Mouse (Mus musculus) thymus, adult 2 months (tissue): ENCODE results near the gene Ptgr2. TPM values are rescaled to one million over a fixed set of nuclear protein-coding genes. Genes with fewer than 3 reads are reported as not detected.
"Not testable (repeated sequence)": the region's sequence is repeated elsewhere in the genome, so short reads cannot be mapped to it uniquely, and the experiment has no call there.

Experiments used
- DNase-seq: peaks from one replicate; pipeline ENCODE4 v3.0.0; 2021
- H3K27ac ChIP-seq: fragments of 200-500 bp; 2 replicates; pipeline ENCODE4 v1.5.1; 2012; ENCODE audit warnings: low read length, control low read depth; ENCODE audit not compliant: control insufficient read depth, insufficient read depth
- H3K27me3 ChIP-seq: fragments of 200-500 bp; 2 replicates; pipeline ENCODE4 v1.6.1; 2012; ENCODE audit warnings: mild to moderate bottlenecking, low read length, moderate library complexity, mixed read lengths; ENCODE audit not compliant: control insufficient read depth, insufficient read depth
- H3K36me3 ChIP-seq: fragments of 200-500 bp; 2 replicates; pipeline ENCODE4 v1.6.1; 2012; ENCODE audit warnings: mild to moderate bottlenecking, low read length, moderate library complexity; ENCODE audit not compliant: control insufficient read depth, insufficient read depth
- H3K4me1 ChIP-seq: fragments of 200-500 bp; replicated peaks from 2 replicates; pipeline ENCODE4 v1.6.1; 2012; ENCODE audit warnings: low read length; ENCODE audit not compliant: control insufficient read depth, insufficient read depth
- H3K4me3 ChIP-seq: fragments of 200-500 bp; 2 replicates; pipeline ENCODE4 v1.5.1; 2012; ENCODE audit warnings: mild to moderate bottlenecking, low read length, control low read depth, moderate library complexity; ENCODE audit not compliant: control insufficient read depth, insufficient read depth
- CTCF ChIP-seq: fragments of 200-500 bp; IDR thresholded peaks from 2 replicates; pipeline ENCODE4 v1.5.1; 2012; ENCODE audit warnings: mild to moderate bottlenecking, control low read depth, low read length, moderate library complexity, borderline replicate concordance; ENCODE audit not compliant: control insufficient read depth, poor library complexity, insufficient read depth; ENCODE audit errors: extremely low read depth
- POLR2A ChIP-seq: fragments of 200-500 bp; IDR thresholded peaks from 2 replicates; pipeline ENCODE4 v1.6.1; 2012; ENCODE audit warnings: mild to moderate bottlenecking, low read length, control low read depth, moderate library complexity; ENCODE audit not compliant: control insufficient read depth, poor library complexity, insufficient read depth; ENCODE audit errors: extremely low read depth
- WGBS: fragments of 180-500 bp; shearing (Covaris S2); methylation state at CpG from one replicate; pipeline ENCODE4 v1.1.7; 2018; 5-methylcytosine and 5-hydroxymethylcytosine counted together
- polyA plus RNA-seq: library from polyadenylated mRNA; depleted of rRNA; stranded (reverse); fragments of >200 nt; gene quantifications from 2 replicates; pipeline ENCODE4 v1.2.3, GENCODE M21; 2012

Gene Ptgr2
- polyA plus RNA-seq, 1 experiment = 8.1 TPM

- H3K36me3 ChIP-seq = peaks cover 60% of the 10 kb centered on the region
These were observed 42.1 kb downstream of the Ptgr2 start for GRCm38 (mm10) chr12:84327111-84327512.

GRCm38 (mm10) chr12:84336963-84337625 lies 52.1 kb downstream of the Ptgr2 start:
- TF ChIP-seq CTCF = no peak
- no peak for TF ChIP-seq POLR2A
- Histone ChIP-seq H3K27ac (no peak overlapping the region), H3K4me1 (no peaks in the 10 kb centered on the region), H3K4me3 (no peak overlapping the region), H3K27me3 (no peaks in the 10 kb centered on the region), H3K36me3 (peaks cover 79% of the 10 kb centered on the region)
- 66% methylated on average over 11 of the region's 11 CpGs for WGBS
- DNase-seq = no peak

More at GRCm38 (mm10) chr12:84327111-84327512, 42.1 kb downstream of the Ptgr2 start:
- Histone ChIP-seq H3K27me3 (no peaks in the 10 kb centered on the region), H3K4me3 (no peak overlapping the region), H3K27ac (no peak overlapping the region), H3K4me1 (no peaks in the 10 kb centered on the region)
- DNase-seq = no peak
- WGBS = 87% methylated on average over 4 of the region's 4 CpGs
- TF ChIP-seq POLR2A (no peak), CTCF (no peak)

GRCm38 (mm10) chr12:84347192-84347591 lies 62.2 kb downstream of the Ptgr2 start:
- no peak for TF ChIP-seq CTCF
- no peak for TF ChIP-seq POLR2A
- Histone ChIP-seq H3K4me1 (no peaks in the 10 kb centered on the region), H3K27me3 (no peaks in the 10 kb centered on the region), H3K36me3 (peaks cover 32% of the 10 kb centered on the region), H3K27ac (no peak overlapping the region), H3K4me3 (no peak overlapping the region)
- WGBS = 88% methylated on average over 2 of the region's 2 CpGs
- no peak for DNase-seq

GRCm38 (mm10) chr12:84358699-84359098 lies 73.7 kb downstream of the Ptgr2 start:
- not testable (repeated sequence) for H3K4me1 ChIP-seq, DNase-seq, H3K27ac ChIP-seq, H3K36me3 ChIP-seq, H3K4me3 ChIP-seq, H3K27me3 ChIP-seq
- 98% methylated on average over 2 of the region's 2 CpGs for WGBS

GRCm38 (mm10) chr12:84361555-84362489 lies 76.8 kb downstream of the Ptgr2 start, which contains the start of the genes Coq6 and Fam161b:
Gene Coq6 (plus strand): TSS chr12:84361657.
Gene Fam161b (minus strand): TSS chr12:84361833.
- peaks cover 3% of the 10 kb centered on the region for H3K4me1 ChIP-seq
- no peak within 1 kb of the TSS for H3K27ac ChIP-seq
- DNase-seq = peak; percentile 94

GRCm38 (mm10) chr12:84362872-84363271 lies 77.8 kb downstream of the Ptgr2 start:
- Histone ChIP-seq H3K36me3 (no peaks in the 10 kb centered on the region), H3K27me3 (no peaks in the 10 kb centered on the region), H3K4me1 (peaks cover 3% of the 10 kb centered on the region), H3K4me3 (no peak overlapping the region), H3K27ac (no peak overlapping the region)
- TF ChIP-seq POLR2A = no peak
- TF ChIP-seq CTCF = no peak
- WGBS = 70% methylated on average over 2 of the region's 2 CpGs
- no peak for DNase-seq

More at GRCm38 (mm10) chr12:84361555-84362489, 76.8 kb downstream of the Ptgr2 start, which contains the start of the genes Coq6 and Fam161b:
- Histone ChIP-seq H3K27me3 (no peaks in the 10 kb centered on the region), H3K4me3 (peak within 1 kb of the TSS; percentile 70), H3K36me3 (no peaks in the 10 kb centered on the region)
- TF ChIP-seq CTCF (no peak), POLR2A (peak; percentile 63)
- WGBS = under 1% methylated on average over 51 of the region's 51 CpGs
